Mouse (Mus musculus) bone marrow macrophage, adult 2 months (primary cell): ENCODE measurements around the gene Mcm3ap.

Experiments
- CTCF ChIP-seq: IDR thresholded peaks from 2 replicates; pipeline ENCODE4 v1.5.1; 2012; ENCODE audit warnings: low read depth, mild to moderate bottlenecking, low read length, moderate library complexity
- POLR2A ChIP-seq: IDR thresholded peaks from 2 replicates; pipeline ENCODE4 v1.6.1; 2012; ENCODE audit warnings: mild to moderate bottlenecking, low read depth, low read length, borderline replicate concordance

GRCm38 (mm10) chr10:76504271-76504943, 35.7 kb downstream of the Mcm3ap start:
- no peak for TF ChIP-seq POLR2A
- no peak for TF ChIP-seq CTCF
